ENCODE assay signal across 26 mouse cellular contexts in genomic region chr2:33683594-33683993, GRCm38 (mm10). TPM values are rescaled to one million over a fixed set of nuclear protein-coding genes. Genes with fewer than 3 reads are reported as not detected.
DNase-seq lines count a peak whose midpoint lies in the region; ATAC-seq and TF ChIP-seq lines count a peak whose summit lies in the region.
"Had no signal": no experiment of that assay in that cellular context is flagged by ENCODE, and none has a peak within 500 bp of the region (broad histone marks: within the 10 kb centered on the region; RNA-seq: fewer than 3 reads in every experiment).

No protein-coding gene starts in this region.

- peaks cover 7% of the 10 kb centered on the region; the same call in 1 of the 2 replicates for H3K9me3 ChIP-seq in forebrain, embryonic 12.5 days
- H3K9me3 ChIP-seq in forebrain, embryonic 11.5 days (ENCODE audit: control insufficient read depth, low read length) = peaks cover 4% of the 10 kb centered on the region; the same call in 1 of the 2 replicates
- no peaks in the 10 kb centered on the region for H3K9me3 ChIP-seq in neural tube, embryonic 13.5 days
- peaks cover 4% of the 10 kb centered on the region for H3K9me3 ChIP-seq in midbrain, embryonic 12.5 days
- no peaks in the 10 kb centered on the region for H3K9me3 ChIP-seq in stomach, postnatal 0 days (ENCODE audit: control insufficient read depth, low read length)
- H3K9me3 ChIP-seq: embryonic facial prominence, embryonic 12.5 days; heart, embryonic 15.5 days; kidney, embryonic 15.5 days; liver, embryonic 15.5 days; lung, embryonic 15.5 days had no signal

- peaks cover 8% of the 10 kb centered on the region for H3K4me1 ChIP-seq in forebrain, embryonic 12.5 days
- peaks cover 5% of the 10 kb centered on the region; the same call in 1 of the 2 replicates for H3K4me1 ChIP-seq in forebrain, embryonic 11.5 days (replicated peaks; ENCODE audit: control insufficient read depth, insufficient read depth, low read length)
- peaks cover 9% of the 10 kb centered on the region for H3K4me1 ChIP-seq in neural tube, embryonic 13.5 days (replicated peaks)
- peaks cover 15% of the 10 kb centered on the region for H3K4me1 ChIP-seq in midbrain, embryonic 12.5 days
- no peaks in the 10 kb centered on the region for H3K4me1 ChIP-seq in stomach, postnatal 0 days (replicated peaks; ENCODE audit: control insufficient read depth, insufficient read depth)
- H3K4me1 ChIP-seq: embryonic facial prominence, embryonic 12.5 days; heart, embryonic 15.5 days; liver, embryonic 15.5 days; lung, embryonic 15.5 days had no signal

- H3K27me3 ChIP-seq in forebrain, embryonic 12.5 days = peaks cover 37% of the 10 kb centered on the region
- H3K27me3 ChIP-seq in forebrain, embryonic 11.5 days (ENCODE audit: control insufficient read depth, insufficient read depth, low read length) = no peaks in the 10 kb centered on the region
- H3K27me3 ChIP-seq in neural tube, embryonic 13.5 days = no peaks in the 10 kb centered on the region
- peaks cover 44% of the 10 kb centered on the region for H3K27me3 ChIP-seq in midbrain, embryonic 12.5 days
- no peaks in the 10 kb centered on the region for H3K27me3 ChIP-seq in stomach, postnatal 0 days (ENCODE audit: control insufficient read depth, insufficient read depth, low read length)

- H3K9ac ChIP-seq in forebrain, embryonic 12.5 days = 0 out of 2 replicates have a peak overlapping the region, but pooled peaks have one; percentile 2
- H3K9ac ChIP-seq in forebrain, embryonic 11.5 days (ENCODE audit: low read length) = no peak overlapping the region; the same call in none of the 2 replicates
- H3K9ac ChIP-seq in neural tube, embryonic 13.5 days = no peak overlapping the region
- H3K9ac ChIP-seq in midbrain, embryonic 12.5 days (replicated peaks) = 0 out of 2 replicates have a peak overlapping the region, but pooled peaks have one; percentile 15
- H3K9ac ChIP-seq in stomach, postnatal 0 days (ENCODE audit: low read length) = no peak overlapping the region
- H3K9ac ChIP-seq: embryonic facial prominence, embryonic 12.5 days; heart, embryonic 15.5 days; kidney, embryonic 15.5 days; liver, embryonic 15.5 days; lung, embryonic 15.5 days had no signal

- H3K4me3 ChIP-seq in forebrain, embryonic 12.5 days (replicated peaks) = no peak overlapping the region
- H3K4me3 ChIP-seq in forebrain, embryonic 11.5 days (ENCODE audit: low read depth, low read length) = no peak overlapping the region
- H3K4me3 ChIP-seq in neural tube, embryonic 13.5 days = no peak overlapping the region
- H3K4me3 ChIP-seq in midbrain, embryonic 12.5 days = no peak overlapping the region
- no peak overlapping the region for H3K4me3 ChIP-seq in stomach, postnatal 0 days (ENCODE audit: low read depth, low read length)
- H3K4me3 ChIP-seq: embryonic facial prominence, embryonic 12.5 days; heart, adult 2 months; heart, embryonic 15.5 days; kidney, embryonic 15.5 days; liver, embryonic 15.5 days; lung, embryonic 15.5 days; megakaryocyte, embryonic 14.5 days; myocyte had no signal

- no peak for TF ChIP-seq EP300 in stomach, postnatal 0 days (optimal IDR thresholded peaks at IDR 0.05)

- H3K4me2 ChIP-seq in forebrain, embryonic 12.5 days = no peak overlapping the region
- no peak overlapping the region for H3K4me2 ChIP-seq in forebrain, embryonic 11.5 days (ENCODE audit: low read depth, low read length, severe bottlenecking)
- H3K4me2 ChIP-seq in neural tube, embryonic 13.5 days = no peak overlapping the region
- H3K4me2 ChIP-seq in midbrain, embryonic 12.5 days (replicated peaks) = no peak overlapping the region
- no peak overlapping the region for H3K4me2 ChIP-seq in stomach, postnatal 0 days (replicated peaks; ENCODE audit: low read depth)
- H3K4me2 ChIP-seq: embryonic facial prominence, embryonic 12.5 days; heart, embryonic 15.5 days; kidney, embryonic 15.5 days; liver, embryonic 15.5 days; lung, embryonic 15.5 days had no signal

- no peak for DNase-seq in forebrain, embryonic 11.5 days (ENCODE audit: low spot score)
- DNase-seq in neural tube, embryonic 10.5 days (ENCODE audit: extremely low spot score, low spot score) = no peak
- no peak for DNase-seq in stomach, postnatal 0 days (ENCODE audit: low spot score)
- DNase-seq in heart, adult 8-10 months (ENCODE audit: low spot score) = no peak
- DNase-seq: adrenal gland, postnatal 10 days; cerebellum, adult 8-10 months; gastrocnemius, postnatal 36 days; heart, adult 2 months; heart, postnatal 36 days; kidney, adult 11 months; kidney, postnatal 36 days; liver; lung, postnatal 36 days; right cerebral cortex, postnatal 14 days had no signal

- no peak for TF ChIP-seq CTCF in stomach, postnatal 0 days (IDR thresholded peaks at IDR 0.05; ENCODE audit: low read depth)

- no peaks in the 10 kb centered on the region for H3K36me3 ChIP-seq in forebrain, embryonic 12.5 days (replicated peaks)
- H3K36me3 ChIP-seq in forebrain, embryonic 11.5 days (ENCODE audit: control insufficient read depth, insufficient read depth, low read length) = no peaks in the 10 kb centered on the region
- no peaks in the 10 kb centered on the region for H3K36me3 ChIP-seq in neural tube, embryonic 13.5 days
- H3K36me3 ChIP-seq in midbrain, embryonic 12.5 days = no peaks in the 10 kb centered on the region
- H3K36me3 ChIP-seq in stomach, postnatal 0 days (ENCODE audit: control insufficient read depth, insufficient read depth, low read length) = no peaks in the 10 kb centered on the region
- H3K36me3 ChIP-seq: embryonic facial prominence, embryonic 12.5 days; heart, embryonic 15.5 days; kidney, embryonic 15.5 days; liver, embryonic 15.5 days; lung, embryonic 15.5 days had no signal

- H3K27ac ChIP-seq in forebrain, embryonic 12.5 days = no peak overlapping the region
- H3K27ac ChIP-seq in forebrain, embryonic 11.5 days (ENCODE audit: low read depth, low read length) = no peak overlapping the region
- no peak overlapping the region for H3K27ac ChIP-seq in neural tube, embryonic 13.5 days (replicated peaks)
- H3K27ac ChIP-seq in midbrain, embryonic 12.5 days (replicated peaks) = peak overlapping the region; percentile 49; the same call in 1 of the 2 replicates
- no peak overlapping the region for H3K27ac ChIP-seq in stomach, postnatal 0 days (replicated peaks)
- H3K27ac ChIP-seq: embryonic facial prominence, embryonic 12.5 days; heart, adult 2 months; heart, embryonic 15.5 days; kidney, embryonic 15.5 days; liver, embryonic 15.5 days; lung, embryonic 15.5 days had no signal

- WGBS in forebrain, embryonic 12.5 days = 49% methylated on average over 4 of the region's 4 CpGs
- whole genome bisulfite sequencing in forebrain, embryonic 11.5 days = 58% methylated on average over 4 of the region's 4 CpGs
- WGBS in neural tube, embryonic 13.5 days = 52% methylated on average over 4 of the region's 4 CpGs
- 55% methylated on average over 4 of the region's 4 CpGs for WGBS in midbrain, embryonic 12.5 days
- WGBS in stomach, postnatal 0 days = 71% methylated on average over 4 of the region's 4 CpGs

- peak; percentile 51; the same call in 1 of the 2 replicates for ATAC-seq in forebrain, embryonic 12.5 days (ENCODE audit: low FRiP score)
- ATAC-seq in forebrain, embryonic 11.5 days (replicated peaks; ENCODE audit: low FRiP score) = no peak
- 0 out of 2 replicates have a peak, but pooled peaks have one; percentile 19 for ATAC-seq in neural tube, embryonic 13.5 days (ENCODE audit: low read depth)
- ATAC-seq in midbrain, embryonic 12.5 days (ENCODE audit: low FRiP score, low read depth) = 0 out of 2 replicates have a peak, but pooled peaks have one; percentile 23
- no peak for ATAC-seq in stomach, postnatal 0 days (ENCODE audit: low FRiP score, low TSS enrichment)
- no peak for ATAC-seq in megakaryocyte-erythroid progenitor cell, adult 5-6 weeks (replicated peaks; ENCODE audit: low FRiP score, low TSS enrichment, poor library complexity, severe bottlenecking)

RNA-seq across cellular contexts. Expression of gene Lmx1b, which starts 43.3 kb away (rescaled TPM):
- 0.84 and 0.91 TPM in 2 replicates for polyA plus RNA-seq in forebrain, embryonic 12.5 days (2016; fragmentation: Nextera tagmentation; extraction: Ambion mirVana)
- 1.0 and 1.6 TPM in 2 replicates for polyA plus RNA-seq in forebrain, embryonic 11.5 days (2014; fragmentation: Nextera tagmentation; extraction: Ambion mirVana)
- polyA plus RNA-seq in neural tube, embryonic 13.5 days (2015; fragmentation: Nextera tagmentation; extraction: Ambion mirVana) = 9.1 and 11.1 TPM in 2 replicates
- polyA plus RNA-seq in midbrain, embryonic 12.5 days (2016; fragmentation: Nextera tagmentation; extraction: Ambion mirVana) = 2.3 and 2.8 TPM in 2 replicates
- polyA plus RNA-seq in stomach, postnatal 0 days (2015; fragmentation: Nextera tagmentation; extraction: Ambion mirVana) = 0.07 TPM in 1 of 2 replicates, not detected in the other
- total RNA-seq in megakaryocyte-erythroid progenitor cell, adult 5-6 weeks (2014; fragmentation: Nextera tagmentation) = not detected in 2 replicates
- not detected in 2 replicates for total RNA-seq in megakaryocyte-erythroid progenitor cell, adult 5-6 weeks (2017)
- total RNA-seq in heart, adult 8-10 months (2022) = under 1 TPM; 0.09 to 0.41 (median 0.10) TPM
- total RNA-seq: neutrophil, adult 5-6 weeks had no signal
- polyA plus RNA-seq: heart, embryonic 15.5 days; liver, embryonic 15.5 days; myocyte had no signal

Comparison
In these comparisons a context has a peak if more than half of its experiments do, and no peak if none do; other contexts are left out.
1. ATAC-seq: peak in forebrain, embryonic 12.5 days (single experiment), neural tube, embryonic 13.5 days (single experiment) and midbrain, embryonic 12.5 days (single experiment); none in forebrain, embryonic 11.5 days (single experiment), stomach, postnatal 0 days (single experiment) and megakaryocyte-erythroid progenitor cell, adult 5-6 weeks (single experiment).
2. H3K9ac ChIP-seq: peak in forebrain, embryonic 12.5 days (single experiment) and midbrain, embryonic 12.5 days (single experiment); none in forebrain, embryonic 11.5 days (single experiment), neural tube, embryonic 13.5 days (single experiment) and stomach, postnatal 0 days (single experiment).